17 mouse cellular contexts compared by ENCODE assay signal in genomic region chr16:13183182-13183742, GRCm38 (mm10).
"Had no signal": no experiment of that assay in that cellular context is flagged by ENCODE, and none has a peak within 500 bp of the region (broad histone marks: within the 10 kb centered on the region; RNA-seq: fewer than 3 reads in every experiment).

No protein-coding gene starts in this region.

- H3K27me3 ChIP-seq: neural tube, embryonic 12.5 days; neural tube, embryonic 13.5 days; neural tube, embryonic 15.5 days; stomach, embryonic 15.5 days had no signal

- H3K4me2 ChIP-seq: neural tube, embryonic 12.5 days; neural tube, embryonic 13.5 days; neural tube, embryonic 15.5 days; stomach, embryonic 15.5 days had no signal

- H3K9ac ChIP-seq: neural tube, embryonic 12.5 days; neural tube, embryonic 13.5 days; neural tube, embryonic 15.5 days; stomach, embryonic 15.5 days had no signal

- H3K4me3 ChIP-seq: neural tube, embryonic 12.5 days; neural tube, embryonic 13.5 days; neural tube, embryonic 15.5 days; stomach, embryonic 15.5 days had no signal

- DNase-seq: retina, postnatal 1 day; right cerebral cortex, adult 18-20 months; right cerebral cortex, postnatal 14 days; right cerebral cortex, postnatal 25 days; right cerebral cortex, postnatal 4 days; spleen, adult 18-20 months; thymus, adult 18-20 months; thymus, adult 2 months; thymus, postnatal 14 days; thymus, postnatal 25 days; thymus, postnatal 36 days; thymus, postnatal 4 days had no signal

- H3K36me3 ChIP-seq: neural tube, embryonic 12.5 days; neural tube, embryonic 13.5 days; neural tube, embryonic 15.5 days; stomach, embryonic 15.5 days had no signal

- H3K27ac ChIP-seq: neural tube, embryonic 12.5 days; neural tube, embryonic 13.5 days; neural tube, embryonic 15.5 days; stomach, embryonic 15.5 days; stomach, postnatal 0 days had no signal

- H3K4me1 ChIP-seq: neural tube, embryonic 12.5 days; neural tube, embryonic 13.5 days; neural tube, embryonic 15.5 days; stomach, embryonic 15.5 days had no signal

- H3K9me3 ChIP-seq: neural tube, embryonic 12.5 days; neural tube, embryonic 13.5 days; neural tube, embryonic 15.5 days; stomach, embryonic 15.5 days had no signal
